Mouse (Mus musculus): ENCODE measurements around the gene Ctns. TPM values are rescaled to one million over a fixed set of nuclear protein-coding genes. Genes with fewer than 3 reads are reported as not detected.

Ctns gene
- polyA plus RNA-seq, 1 experiment, result 4.2 TPM

DNA sequence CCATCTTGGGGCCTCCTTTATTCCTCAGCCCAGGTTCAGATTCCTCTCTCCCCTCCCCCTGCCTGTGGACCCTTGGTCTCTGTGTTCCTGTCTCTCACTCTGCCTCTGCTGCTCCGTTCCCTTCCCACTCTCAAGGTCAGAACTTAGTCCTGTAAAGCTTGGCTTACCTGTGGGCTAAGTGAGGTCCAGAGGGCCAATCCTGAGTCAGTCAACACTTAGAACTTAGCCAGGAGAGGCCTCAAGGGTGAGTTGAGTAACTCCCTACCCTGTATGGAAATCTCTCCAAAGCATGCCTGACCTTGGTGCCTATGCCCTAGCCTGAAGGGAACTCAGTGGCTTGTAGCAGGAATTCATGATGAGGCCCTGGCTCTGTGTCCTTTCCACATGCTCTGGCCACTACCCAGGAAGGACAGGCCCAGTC lies 54.6 kb downstream of the Ctns start:
- TF ChIP-seq CEBPB (IDR thresholded peaks at IDR 0.05; ENCODE audit: low read depth) (no peak), FOSL1 (IDR thresholded peaks at IDR 0.05; ENCODE audit: insufficient read depth, low read length, poor library complexity, severe bottlenecking) (no peak), USF1 (IDR thresholded peaks at IDR 0.05; ENCODE audit: low read depth) (no peak), MYOG (IDR thresholded peaks at IDR 0.05; ENCODE audit: control insufficient read depth, extremely low read depth, insufficient read length) (no peak), CTCF (IDR thresholded peaks at IDR 0.05; ENCODE audit: control insufficient read depth, insufficient read depth, insufficient read length) (no peak), MAX (IDR thresholded peaks at IDR 0.05) (no peak), MYOD1 (IDR thresholded peaks at IDR 0.05; ENCODE audit: control insufficient read depth, insufficient read length, low read depth) (no peak)
- no peaks in the 10 kb centered on the region for H3K79me3 ChIP-seq (ENCODE audit: low read depth)
- no peaks in the 10 kb centered on the region for H3K79me2 ChIP-seq (ENCODE audit: control insufficient read depth, insufficient read depth)
- no peaks in the 10 kb centered on the region for H3K36me3 ChIP-seq (ENCODE audit: control insufficient read depth, insufficient read depth)
- no peak overlapping the region for H3ac ChIP-seq (ENCODE audit: control insufficient read depth, insufficient read length, low read depth)
- no peak overlapping the region for H3K4me3 ChIP-seq (ENCODE audit: insufficient read depth, poor library complexity, severe bottlenecking)
- peaks cover 3% of the 10 kb centered on the region for H3K27me3 ChIP-seq (ENCODE audit: control insufficient read depth, insufficient read depth, insufficient read length)

- Histone ChIP-seq H3K79me2 (ENCODE audit: control insufficient read depth, insufficient read depth) (peaks cover 54% of the 10 kb centered on the region), H3K27me3 (ENCODE audit: control insufficient read depth, insufficient read depth, insufficient read length) (no peaks in the 10 kb centered on the region), H3K36me3 (ENCODE audit: control insufficient read depth, insufficient read depth) (peaks cover 33% of the 10 kb centered on the region), H3K79me3 (ENCODE audit: low read depth) (peaks cover 43% of the 10 kb centered on the region), H3ac (ENCODE audit: control insufficient read depth, insufficient read length, low read depth) (peak within 1 kb of the TSS; percentile 98), H3K4me3 (ENCODE audit: insufficient read depth, poor library complexity, severe bottlenecking) (peak within 1 kb of the TSS; percentile 92)
- TF ChIP-seq MAX (IDR thresholded peaks at IDR 0.05) (peak; percentile 82), CEBPB (IDR thresholded peaks at IDR 0.05; ENCODE audit: low read depth) (no peak), CTCF (IDR thresholded peaks at IDR 0.05; ENCODE audit: control insufficient read depth, insufficient read depth, insufficient read length) (peak; percentile 98)
Measured at GRCm38 (mm10) chr11:73137591-73138501, 61.0 kb downstream of the Ctns start, which contains the start of gene Haspin. TSS of gene Haspin (minus strand) at chr11:73138294.

DNA sequence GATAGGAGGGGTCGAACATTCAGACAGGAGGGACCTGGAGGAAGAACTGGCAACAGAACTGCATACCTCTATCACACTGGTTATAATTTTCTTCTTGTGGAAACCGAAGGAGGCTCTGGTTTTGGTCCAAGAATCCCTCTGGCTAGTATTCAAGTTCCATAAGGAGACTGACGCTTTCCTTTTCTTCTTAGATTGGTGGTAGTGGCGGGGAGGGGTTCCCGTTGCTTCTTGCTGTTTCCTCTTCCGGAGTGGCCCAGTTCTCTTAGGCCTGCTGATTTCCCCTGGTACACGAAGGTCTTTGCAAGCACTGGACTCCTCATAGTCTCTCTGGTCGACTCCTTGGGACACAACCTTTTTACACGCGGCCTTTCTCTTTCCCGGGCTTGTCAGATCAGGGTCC lies 61.7 kb downstream of the Ctns start:
- Histone ChIP-seq H3K4me3 (ENCODE audit: insufficient read depth, poor library complexity, severe bottlenecking) (peak overlapping the region; percentile 92), H3K79me2 (ENCODE audit: control insufficient read depth, insufficient read depth) (peaks cover 61% of the 10 kb centered on the region), H3K27me3 (ENCODE audit: control insufficient read depth, insufficient read depth, insufficient read length) (no peaks in the 10 kb centered on the region), H3K79me3 (ENCODE audit: low read depth) (peaks cover 49% of the 10 kb centered on the region), H3ac (ENCODE audit: control insufficient read depth, insufficient read length, low read depth) (peak overlapping the region; percentile 98), H3K36me3 (ENCODE audit: control insufficient read depth, insufficient read depth) (peaks cover 38% of the 10 kb centered on the region)
- TF ChIP-seq MAX (IDR thresholded peaks at IDR 0.05), result no peak
- TF ChIP-seq MYOD1 (IDR thresholded peaks at IDR 0.05; ENCODE audit: control insufficient read depth, insufficient read length, low read depth), result no peak
- TF ChIP-seq MYOG (IDR thresholded peaks at IDR 0.05; ENCODE audit: control insufficient read depth, extremely low read depth, insufficient read length), result no peak
- TF ChIP-seq CEBPB (IDR thresholded peaks at IDR 0.05; ENCODE audit: low read depth), result no peak
- TF ChIP-seq USF1 (IDR thresholded peaks at IDR 0.05; ENCODE audit: low read depth), result no peak
- TF ChIP-seq CTCF (IDR thresholded peaks at IDR 0.05; ENCODE audit: control insufficient read depth, insufficient read depth, insufficient read length), result no peak
- no peak for TF ChIP-seq FOSL1 (IDR thresholded peaks at IDR 0.05; ENCODE audit: insufficient read depth, low read length, poor library complexity, severe bottlenecking)

DNA sequence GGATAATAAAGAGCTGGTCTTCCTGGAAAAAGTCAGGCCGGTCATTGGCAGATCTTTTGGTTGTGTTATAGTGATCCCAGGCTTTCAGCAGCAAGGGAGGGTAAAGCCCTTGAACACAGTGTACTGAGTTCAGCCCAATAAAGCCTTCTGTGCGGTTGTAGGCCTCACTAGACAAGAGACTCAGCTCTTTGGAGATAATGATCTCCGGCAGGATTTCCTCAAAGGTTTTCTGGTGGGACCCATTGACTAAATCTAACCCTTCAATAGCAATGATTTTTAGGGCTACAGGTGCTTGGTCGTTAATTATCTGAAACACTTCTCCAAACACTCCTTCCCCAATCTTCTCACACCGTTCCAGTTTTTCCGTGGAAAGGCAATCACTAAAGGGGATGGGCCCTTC lies 62.3 kb downstream of the Ctns start:
- H3K36me3 ChIP-seq (ENCODE audit: control insufficient read depth, insufficient read depth), result peaks cover 40% of the 10 kb centered on the region
- no peaks in the 10 kb centered on the region for H3K27me3 ChIP-seq (ENCODE audit: control insufficient read depth, insufficient read depth, insufficient read length)
- H3K4me3 ChIP-seq (ENCODE audit: insufficient read depth, poor library complexity, severe bottlenecking), result peak overlapping the region; percentile 92
- H3K79me3 ChIP-seq (ENCODE audit: low read depth), result peaks cover 51% of the 10 kb centered on the region
- H3ac ChIP-seq (ENCODE audit: control insufficient read depth, insufficient read length, low read depth), result no peak overlapping the region
- TF ChIP-seq MYOD1 (IDR thresholded peaks at IDR 0.05; ENCODE audit: control insufficient read depth, insufficient read length, low read depth), result no peak
- no peak for TF ChIP-seq CEBPB (IDR thresholded peaks at IDR 0.05; ENCODE audit: low read depth)
- TF ChIP-seq USF1 (IDR thresholded peaks at IDR 0.05; ENCODE audit: low read depth), result no peak
- TF ChIP-seq MYOG (IDR thresholded peaks at IDR 0.05; ENCODE audit: control insufficient read depth, extremely low read depth, insufficient read length), result no peak
- TF ChIP-seq CTCF (IDR thresholded peaks at IDR 0.05; ENCODE audit: control insufficient read depth, insufficient read depth, insufficient read length), result no peak
- TF ChIP-seq MAX (IDR thresholded peaks at IDR 0.05), result no peak
- no peak for TF ChIP-seq FOSL1 (IDR thresholded peaks at IDR 0.05; ENCODE audit: insufficient read depth, low read length, poor library complexity, severe bottlenecking)
- H3K79me2 ChIP-seq (ENCODE audit: control insufficient read depth, insufficient read depth), result peaks cover 64% of the 10 kb centered on the region

GRCm38 (mm10) chr11:73134222-73134621 lies 64.6 kb downstream of the Ctns start:
- H3K27me3 ChIP-seq (ENCODE audit: control insufficient read depth, insufficient read depth, insufficient read length), result no peaks in the 10 kb centered on the region
- H3K36me3 ChIP-seq (ENCODE audit: control insufficient read depth, insufficient read depth), result peaks cover 42% of the 10 kb centered on the region
- no peak overlapping the region for H3ac ChIP-seq (ENCODE audit: control insufficient read depth, insufficient read length, low read depth)
- peaks cover 60% of the 10 kb centered on the region for H3K79me3 ChIP-seq (ENCODE audit: low read depth)
- peaks cover 80% of the 10 kb centered on the region for H3K79me2 ChIP-seq (ENCODE audit: control insufficient read depth, insufficient read depth)
- no peak overlapping the region for H3K4me3 ChIP-seq (ENCODE audit: insufficient read depth, poor library complexity, severe bottlenecking)
- TF ChIP-seq MAX (IDR thresholded peaks at IDR 0.05) (no peak), MYOD1 (IDR thresholded peaks at IDR 0.05; ENCODE audit: control insufficient read depth, insufficient read length, low read depth) (no peak), MYOG (IDR thresholded peaks at IDR 0.05; ENCODE audit: control insufficient read depth, extremely low read depth, insufficient read length) (no peak), CTCF (IDR thresholded peaks at IDR 0.05; ENCODE audit: control insufficient read depth, insufficient read depth, insufficient read length) (no peak), CEBPB (IDR thresholded peaks at IDR 0.05; ENCODE audit: low read depth) (no peak), FOSL1 (IDR thresholded peaks at IDR 0.05; ENCODE audit: insufficient read depth, low read length, poor library complexity, severe bottlenecking) (no peak), USF1 (IDR thresholded peaks at IDR 0.05; ENCODE audit: low read depth) (no peak)

Other genes starting within 250 kb of the Ctns start
- 0.54 TPM for gene Atp2a3, start 237.9 kb downstream of the Ctns start, polyA plus RNA-seq (2012; fragmentation: generic; extraction: Trizol)
- gene P2rx1, start 199.9 kb downstream of the Ctns start, polyA plus RNA-seq (2012; fragmentation: generic; extraction: Trizol), result 0.05 TPM
- gene Camkk1, start 180.0 kb downstream of the Ctns start, polyA plus RNA-seq (2012; fragmentation: generic; extraction: Trizol), result 7.7 TPM
- gene Ncbp3, start 151.3 kb downstream of the Ctns start, polyA plus RNA-seq (2012; fragmentation: generic; extraction: Trizol), result 3.6 TPM
- 0.05 TPM for gene Itgae, start 108.5 kb downstream of the Ctns start, polyA plus RNA-seq (2012; fragmentation: generic; extraction: Trizol)
- 9.4 TPM for gene Haspin, start 60.7 kb downstream of the Ctns start, polyA plus RNA-seq (2012; fragmentation: generic; extraction: Trizol)
- gene P2rx5, start 38.6 kb downstream of the Ctns start, polyA plus RNA-seq (2012; fragmentation: generic; extraction: Trizol), result 1.0 TPM
- gene Emc6, start 22.0 kb downstream of the Ctns start, polyA plus RNA-seq (2012; fragmentation: generic; extraction: Trizol), result 71.6 TPM
- gene Tax1bp3, start 22.0 kb downstream of the Ctns start, polyA plus RNA-seq (2012; fragmentation: generic; extraction: Trizol), result 159 TPM
- 0.28 TPM for gene Shpk, start 418 bp upstream of the Ctns start, polyA plus RNA-seq (2012; fragmentation: generic; extraction: Trizol)
- gene Trpv1, start 35.2 kb upstream of the Ctns start, polyA plus RNA-seq (2012; fragmentation: generic; extraction: Trizol), result 0.01 TPM
- under 0.01 TPM for gene Trpv3, start 68.3 kb upstream of the Ctns start, polyA plus RNA-seq (2012; fragmentation: generic; extraction: Trizol)
- 0.60 TPM for gene Aspa, start 130.6 kb upstream of the Ctns start, polyA plus RNA-seq (2012; fragmentation: generic; extraction: Trizol)
- gene Gm49340, start 130.7 kb upstream of the Ctns start, polyA plus RNA-seq (2012; fragmentation: generic; extraction: Trizol), result not detected
- gene Spata22, start 130.7 kb upstream of the Ctns start, polyA plus RNA-seq (2012; fragmentation: generic; extraction: Trizol), result not detected
- not detected for gene Olfr20, start 151.7 kb upstream of the Ctns start, polyA plus RNA-seq (2012; fragmentation: generic; extraction: Trizol)
- not detected for gene Olfr376, start 172.2 kb upstream of the Ctns start, polyA plus RNA-seq (2012; fragmentation: generic; extraction: Trizol)
- gene Olfr1, start 200.6 kb upstream of the Ctns start, polyA plus RNA-seq (2012; fragmentation: generic; extraction: Trizol), result not detected
- gene Olfr378, start 229.4 kb upstream of the Ctns start, polyA plus RNA-seq (2012; fragmentation: generic; extraction: Trizol), result not detected